Mouse (Mus musculus): Measurements from ENCODE around the gene Ifitm7. TPM values are rescaled to one million over a fixed set of nuclear protein-coding genes. Genes with fewer than 3 reads are reported as not detected.

Gene Ifitm7
- total RNA-seq (2012; rRNA removed): 7.2 and 11.4 TPM in 2 replicates

- Histone ChIP-seq H3K36me3 (ENCODE audit: control insufficient read depth, insufficient read depth, low read length, poor library complexity, severe bottlenecking) (peaks cover 4% of the 10 kb centered on the region; the same call in 1 of the 2 replicates), H3K9me3 (ENCODE audit: control insufficient read depth, insufficient read depth, low read depth, low read length) (peaks cover 8% of the 10 kb centered on the region), H3K4me3 (ENCODE audit: insufficient read depth in 1 of 2, low read depth in 1 of 2, low read length in 2 of 2, poor library complexity in 1 of 2, severe bottlenecking in 1 of 2) (peak within 1 kb of the TSS; percentile 74 to 75), H3K9ac (ENCODE audit: insufficient read depth, low read depth, low read length, poor library complexity, severe bottlenecking) (peak within 1 kb of the TSS; percentile 79), H3K27ac (ENCODE audit: insufficient read depth, low read depth, low read length, poor library complexity, severe bottlenecking) (peak within 1 kb of the TSS; percentile 93), H3K4me1 (ENCODE audit: control insufficient read depth in 2 of 2, insufficient read depth in 2 of 2, low read length in 2 of 2, poor library complexity in 1 of 2) (peaks cover 4 to 5% of the 10 kb centered on the region in 2 experiments; a peak in 2 of 4 replicates)
- peak; percentile 71 for TF ChIP-seq CHD2 (IDR thresholded peaks at IDR 0.05; ENCODE audit: low read depth, low read length)
- no peak for TF ChIP-seq MAFK (IDR thresholded peaks at IDR 0.05; ENCODE audit: insufficient read depth, low read depth, low read length)
- DNase-seq (ENCODE audit: low read depth, low spot score): peak; percentile 80
- in situ Hi-C loops (cut with MboI; ENCODE audit: low sequenced_read_pairs in 2 of 2, unreplicated experiment in 2 of 2): no loop called here
These were observed at the start of gene Ifitm7, which contains the start of gene 2900011O08Rik for GRCm38 (mm10) chr16:13986574-13987478. Ifitm7 (minus strand) TSS chr16:13986888. 2900011O08Rik (plus strand) TSS chr16:13986604.

GRCm38 (mm10) chr16:14033076-14033475, 46.4 kb upstream of the Ifitm7 start:
- Histone ChIP-seq H3K9ac (ENCODE audit: insufficient read depth, low read depth, low read length, poor library complexity, severe bottlenecking) (no peak overlapping the region), H3K4me3 (ENCODE audit: insufficient read depth in 1 of 2, low read depth in 1 of 2, low read length in 2 of 2, poor library complexity in 1 of 2, severe bottlenecking in 1 of 2) (no peak overlapping the region), H3K27ac (ENCODE audit: insufficient read depth, low read depth, low read length, poor library complexity, severe bottlenecking) (no peak overlapping the region), H3K4me1 (ENCODE audit: control insufficient read depth in 2 of 2, insufficient read depth in 2 of 2, low read length in 2 of 2, poor library complexity in 1 of 2) (peaks cover 2 to 7% of the 10 kb centered on the region in 2 experiments; a peak in 3 of 4 replicates), H3K9me3 (ENCODE audit: control insufficient read depth, insufficient read depth, low read depth, low read length) (no peaks in the 10 kb centered on the region), H3K36me3 (ENCODE audit: control insufficient read depth, insufficient read depth, low read length, poor library complexity, severe bottlenecking) (no peaks in the 10 kb centered on the region)
- in situ Hi-C loops (cut with MboI; ENCODE audit: low sequenced_read_pairs in 2 of 2, unreplicated experiment in 2 of 2): no loop called here
- no peak for DNase-seq (ENCODE audit: low read depth, low spot score)
- TF ChIP-seq MAFK (IDR thresholded peaks at IDR 0.05; ENCODE audit: insufficient read depth, low read depth, low read length) (no peak), HCFC1 (IDR thresholded peaks at IDR 0.05; ENCODE audit: borderline replicate concordance, insufficient read depth, low read length) (no peak), CHD2 (IDR thresholded peaks at IDR 0.05; ENCODE audit: low read depth, low read length) (no peak), ZC3H11A (IDR thresholded peaks at IDR 0.05; ENCODE audit: borderline replicate concordance, low read depth, low read length) (no peak), ZNF384 (IDR thresholded peaks at IDR 0.05; ENCODE audit: low read depth, low read length) (no peak)

GRCm38 (mm10) chr16:14030650-14031049, 44.0 kb upstream of the Ifitm7 start:
- H3K9me3 ChIP-seq (ENCODE audit: control insufficient read depth, insufficient read depth, low read depth, low read length): no peaks in the 10 kb centered on the region
- TF ChIP-seq ZNF384 (IDR thresholded peaks at IDR 0.05; ENCODE audit: low read depth, low read length) (no peak), ZC3H11A (IDR thresholded peaks at IDR 0.05; ENCODE audit: borderline replicate concordance, low read depth, low read length) (0 out of 2 replicates have a peak, but pooled peaks have one; percentile 8)
- H3K27ac ChIP-seq (ENCODE audit: insufficient read depth, low read depth, low read length, poor library complexity, severe bottlenecking): no peak overlapping the region
- no peak for DNase-seq (ENCODE audit: low read depth, low spot score)
- H3K4me3 ChIP-seq (ENCODE audit: insufficient read depth in 1 of 2, low read depth in 1 of 2, low read length in 2 of 2, poor library complexity in 1 of 2, severe bottlenecking in 1 of 2): no peak overlapping the region
- H3K4me1 ChIP-seq (ENCODE audit: control insufficient read depth in 2 of 2, insufficient read depth in 2 of 2, low read length in 2 of 2, poor library complexity in 1 of 2): peaks cover 2 to 3% of the 10 kb centered on the region in 2 experiments; a peak in 3 of 4 replicates
- in situ Hi-C loops (cut with MboI; ENCODE audit: low sequenced_read_pairs in 2 of 2, unreplicated experiment in 2 of 2): no loop called here
- no peaks in the 10 kb centered on the region for H3K36me3 ChIP-seq (ENCODE audit: control insufficient read depth, insufficient read depth, low read length, poor library complexity, severe bottlenecking)
- H3K9ac ChIP-seq (ENCODE audit: insufficient read depth, low read depth, low read length, poor library complexity, severe bottlenecking): no peak overlapping the region

- Histone ChIP-seq H3K27ac (ENCODE audit: insufficient read depth, low read depth, low read length, poor library complexity, severe bottlenecking) (no peak overlapping the region), H3K4me3 (ENCODE audit: insufficient read depth in 1 of 2, low read depth in 1 of 2, low read length in 2 of 2, poor library complexity in 1 of 2, severe bottlenecking in 1 of 2) (no peak overlapping the region), H3K4me1 (ENCODE audit: control insufficient read depth in 2 of 2, insufficient read depth in 2 of 2, low read length in 2 of 2, poor library complexity in 1 of 2) (peaks cover 3 to 5% of the 10 kb centered on the region in 2 experiments; a peak in 3 of 4 replicates), H3K36me3 (ENCODE audit: control insufficient read depth, insufficient read depth, low read length, poor library complexity, severe bottlenecking) (no peaks in the 10 kb centered on the region), H3K9me3 (ENCODE audit: control insufficient read depth, insufficient read depth, low read depth, low read length) (no peaks in the 10 kb centered on the region), H3K9ac (ENCODE audit: insufficient read depth, low read depth, low read length, poor library complexity, severe bottlenecking) (no peak overlapping the region)
- DNase-seq (ENCODE audit: low read depth, low spot score): no peak
- in situ Hi-C loops (cut with MboI; ENCODE audit: low sequenced_read_pairs in 2 of 2, unreplicated experiment in 2 of 2): no loop called here
- no peak for TF ChIP-seq MAFK (IDR thresholded peaks at IDR 0.05; ENCODE audit: insufficient read depth, low read depth, low read length)
- TF ChIP-seq ZC3H11A (IDR thresholded peaks at IDR 0.05; ENCODE audit: borderline replicate concordance, low read depth, low read length): no peak
- no peak for TF ChIP-seq CHD2 (IDR thresholded peaks at IDR 0.05; ENCODE audit: low read depth, low read length)
- no peak for TF ChIP-seq ZNF384 (IDR thresholded peaks at IDR 0.05; ENCODE audit: low read depth, low read length)
- no peak for TF ChIP-seq HCFC1 (IDR thresholded peaks at IDR 0.05; ENCODE audit: borderline replicate concordance, insufficient read depth, low read length)
These were observed 43.2 kb upstream of the Ifitm7 start for GRCm38 (mm10) chr16:14029851-14030250.

Measured in ES-E14 (cell line).